Mouse (Mus musculus) midbrain, embryonic 10.5 days (tissue): ENCODE measurements around the gene Nmnat2. TPM values are rescaled to one million over a fixed set of nuclear protein-coding genes. Genes with fewer than 3 reads are reported as not detected.
A peak's percentile ranks its signal among the peaks of the same experiment; 100 is the strongest.
"Not testable (repeated sequence)": the region's sequence is repeated elsewhere in the genome, so short reads cannot be mapped to it uniquely, and the experiment has no call there.

Source experiments
- DNase-seq: peaks from one replicate; pipeline ENCODE4 v3.0.0-alpha.2; 2017; ENCODE audit warnings: low spot score
- H3K27ac ChIP-seq: fragments of 300-500 bp; sonication (generic); replicated peaks from 2 replicates; pipeline ENCODE4 v1.5.1; 2016; ENCODE audit warnings: mild to moderate bottlenecking
- H3K27me3 ChIP-seq: fragments of 300-500 bp; sonication (generic); 2 replicates; pipeline ENCODE4 v1.6.1; 2016; ENCODE audit warnings: low read depth, mild to moderate bottlenecking; ENCODE audit not compliant: poor library complexity, severe bottlenecking
- H3K36me3 ChIP-seq: fragments of 300-500 bp; sonication (generic); 2 replicates; pipeline ENCODE4 v1.6.1; 2016; ENCODE audit warnings: mild to moderate bottlenecking, moderate library complexity
- H3K4me1 ChIP-seq: fragments of 300-500 bp; sonication (generic); 2 replicates; pipeline ENCODE4 v1.6.1; 2016
- H3K4me3 ChIP-seq: fragments of 300-500 bp; sonication (generic); 2 replicates; pipeline ENCODE4 v1.5.1; 2016; ENCODE audit warnings: mild to moderate bottlenecking, moderate library complexity
- H3K9me3 ChIP-seq: fragments of 300-500 bp; sonication (generic); replicated peaks from 2 replicates; pipeline ENCODE4 v1.6.1; 2016; ENCODE audit warnings: mild to moderate bottlenecking
- WGBS: fragments of 180-500 bp; shearing (Covaris S2); methylation state at CpG from one replicate; pipeline ENCODE4 v1.1.7; 2016; 5-methylcytosine and 5-hydroxymethylcytosine counted together
- polyA plus RNA-seq: library from polyadenylated mRNA; unstranded; fragments of >200 nt; fragmentation: Nextera tagmentation; extraction: Ambion mirVana; gene quantifications from 2 replicates; pipeline ENCODE4 v1.2.1, GENCODE M21; 2016

Gene Nmnat2
- polyA plus RNA-seq, 1 experiment from 2014 or later: 10.5 TPM

DNA sequence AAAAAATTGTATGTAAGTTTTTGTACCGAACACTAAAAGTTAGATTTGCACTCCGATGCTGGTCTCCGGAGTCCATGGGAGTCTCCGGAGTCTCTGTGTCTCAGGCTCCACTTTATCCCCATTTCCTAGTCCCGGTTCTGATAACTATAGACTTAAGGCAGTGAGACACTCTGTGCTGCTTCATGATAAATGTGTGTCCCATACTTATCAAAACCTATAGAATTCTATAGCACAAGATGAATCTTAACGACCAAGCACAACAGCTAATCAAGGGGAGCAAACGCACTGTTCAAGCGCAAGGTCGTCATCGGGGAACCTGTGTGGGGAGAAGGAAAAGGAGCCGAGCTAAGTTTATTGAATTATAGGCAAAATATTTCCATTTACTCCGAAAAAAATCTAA, 117.2 kb downstream of the Nmnat2 start:
- Histone ChIP-seq H3K36me3 (no peaks in the 10 kb centered on the region), H3K9me3 (no peaks in the 10 kb centered on the region), H3K27me3 (peaks cover 69% of the 10 kb centered on the region), H3K4me3 (no peak overlapping the region), H3K27ac (no peak overlapping the region), H3K4me1 (peaks cover 37% of the 10 kb centered on the region)
- no peak for DNase-seq
- 41% methylated on average over 12 of the region's 12 CpGs for WGBS

DNA sequence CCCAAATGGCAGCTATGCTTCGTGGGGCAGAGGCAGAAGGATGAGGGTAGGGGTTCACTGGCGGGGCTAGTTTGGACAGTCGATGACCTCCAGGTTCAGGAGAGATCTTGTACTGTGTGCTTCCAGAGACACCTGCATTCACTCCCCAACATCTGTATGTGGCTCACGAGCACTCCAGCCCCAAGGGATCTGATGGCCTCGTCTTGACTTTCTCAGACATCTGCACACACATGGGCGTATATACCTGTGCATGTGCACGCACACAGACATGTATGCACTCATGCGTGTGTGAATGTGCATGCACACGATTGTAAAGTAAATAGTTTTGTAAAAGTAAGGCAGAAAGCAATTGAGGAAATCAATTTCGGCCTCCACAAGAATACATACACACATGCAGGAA, 117.9 kb downstream of the Nmnat2 start:
- Histone ChIP-seq H3K36me3 (no peaks in the 10 kb centered on the region), H3K27ac (no peak overlapping the region), H3K9me3 (no peaks in the 10 kb centered on the region), H3K4me1 (peaks cover 37% of the 10 kb centered on the region), H3K27me3 (peaks cover 76% of the 10 kb centered on the region), H3K4me3 (peak overlapping the region; percentile 22; the same call in 1 of the 2 replicates)
- no peak for DNase-seq
- 39% methylated on average over 10 of the region's 10 CpGs for WGBS

DNA sequence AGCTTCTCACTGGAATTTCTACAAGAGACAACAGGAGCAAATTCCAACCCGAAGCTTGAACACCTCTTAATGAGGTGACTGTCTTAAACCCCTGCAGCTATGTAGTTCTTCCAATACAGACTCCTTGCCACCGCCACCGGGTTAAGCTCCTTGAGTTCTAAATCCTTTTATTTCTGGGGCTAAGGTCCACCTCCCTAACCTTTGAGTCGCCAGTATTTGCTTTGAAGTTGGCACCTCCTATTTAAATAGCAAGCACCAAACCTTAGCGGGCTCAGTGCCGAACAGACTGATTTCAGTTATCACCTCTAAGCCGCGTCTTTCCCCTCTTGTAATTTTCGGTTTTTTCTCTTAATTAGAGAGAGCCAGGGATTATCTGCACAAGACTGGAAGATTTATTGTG, 118.6 kb downstream of the Nmnat2 start:
- 5% methylated on average over 9 of the region's 9 CpGs for WGBS
- peaks cover 37% of the 10 kb centered on the region for H3K4me1 ChIP-seq
- DNase-seq: no peak
- H3K36me3 ChIP-seq: no peaks in the 10 kb centered on the region
- H3K27me3 ChIP-seq: peaks cover 76% of the 10 kb centered on the region
- peak overlapping the region; percentile 14 for H3K4me3 ChIP-seq
- no peak overlapping the region for H3K27ac ChIP-seq
- no peaks in the 10 kb centered on the region for H3K9me3 ChIP-seq

DNA sequence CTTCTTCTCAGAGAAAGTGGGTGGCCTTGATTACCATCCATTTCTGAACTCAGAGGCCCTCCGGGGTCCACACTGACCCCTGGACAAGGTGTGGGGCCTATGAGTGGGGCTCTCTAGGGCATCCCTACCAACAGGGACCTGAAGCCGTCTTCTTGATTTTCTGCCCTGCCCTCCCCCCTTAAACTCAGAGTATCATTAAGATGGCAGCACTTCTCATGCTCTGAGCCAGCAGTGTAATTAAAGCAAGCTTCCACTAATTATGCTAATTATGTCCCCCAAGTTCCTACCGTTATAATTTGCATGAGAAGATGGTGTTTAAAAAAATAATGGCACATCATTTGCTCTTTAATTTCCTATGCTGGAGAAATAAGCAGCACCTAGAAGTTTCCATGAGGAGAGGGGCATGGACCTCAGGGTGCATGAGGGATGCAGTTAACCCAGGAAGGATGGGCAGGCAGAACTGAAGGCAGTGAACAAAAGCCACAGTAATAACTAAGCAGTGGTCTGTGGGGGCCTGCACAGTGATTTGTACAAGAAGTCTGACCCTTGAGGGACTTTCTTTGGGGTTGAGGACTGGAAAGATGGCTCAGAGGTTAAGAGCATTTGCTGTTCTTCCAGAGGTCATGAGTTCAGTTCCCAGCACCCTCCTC, 120.4 kb downstream of the Nmnat2 start:
- H3K27me3 ChIP-seq: peaks cover 74% of the 10 kb centered on the region
- no peaks in the 10 kb centered on the region for H3K9me3 ChIP-seq
- no peak overlapping the region for H3K4me3 ChIP-seq
- no peak for DNase-seq
- WGBS: 80% methylated on average over 3 of the region's 3 CpGs
- H3K4me1 ChIP-seq: peaks cover 37% of the 10 kb centered on the region
- H3K36me3 ChIP-seq: no peaks in the 10 kb centered on the region
- no peak overlapping the region for H3K27ac ChIP-seq

DNA sequence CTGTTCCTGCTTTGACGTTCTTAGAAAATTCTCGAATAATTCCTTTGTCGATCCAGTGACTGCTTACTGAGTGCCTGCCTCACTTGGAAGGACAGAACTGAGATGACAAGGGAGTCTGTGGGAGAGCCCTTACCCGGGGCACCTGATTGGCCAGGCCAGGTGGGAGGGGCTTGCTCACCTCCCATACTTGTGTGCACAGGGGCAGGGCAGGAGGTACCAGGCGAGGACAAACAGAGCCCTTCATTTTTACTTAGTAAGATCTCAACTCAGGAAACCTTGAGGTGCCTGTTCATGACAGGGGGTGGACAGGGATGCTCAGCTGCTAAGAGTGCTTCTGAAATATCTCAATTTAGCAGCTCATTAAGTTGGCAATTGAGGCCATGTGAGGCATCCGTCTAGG, 121.2 kb downstream of the Nmnat2 start:
- no peaks in the 10 kb centered on the region for H3K36me3 ChIP-seq
- H3K27me3 ChIP-seq: peaks cover 67% of the 10 kb centered on the region
- no peak overlapping the region for H3K4me3 ChIP-seq
- H3K9me3 ChIP-seq: no peaks in the 10 kb centered on the region
- no peak for DNase-seq
- H3K4me1 ChIP-seq: peaks cover 37% of the 10 kb centered on the region
- 62% methylated on average over 6 of the region's 6 CpGs for WGBS
- no peak overlapping the region for H3K27ac ChIP-seq

DNA sequence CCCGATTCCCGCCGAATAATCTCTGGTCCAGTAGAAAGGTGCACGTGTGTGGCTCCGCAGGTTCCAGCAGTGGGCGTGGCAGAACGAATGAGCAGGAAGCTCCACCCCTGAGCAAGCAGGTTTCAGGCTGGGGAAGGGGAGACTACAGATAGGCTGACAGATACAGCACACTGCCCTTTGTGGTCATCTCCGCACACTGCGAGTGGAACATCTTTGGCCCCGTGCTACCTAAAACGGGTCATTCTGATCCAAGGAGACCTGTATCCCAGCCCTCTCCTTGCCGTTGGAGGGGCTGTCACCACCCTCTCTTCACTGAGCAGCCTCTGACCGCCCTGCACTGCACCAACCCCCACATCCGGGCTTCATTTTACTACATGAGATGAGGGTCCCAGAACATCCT, 128.4 kb downstream of the Nmnat2 start:
- not testable (repeated sequence) for H3K36me3 ChIP-seq, H3K27me3 ChIP-seq, DNase-seq, H3K4me3 ChIP-seq, H3K9me3 ChIP-seq, H3K4me1 ChIP-seq, H3K27ac ChIP-seq
- WGBS: 78% methylated on average over 9 of the region's 14 CpGs

DNA sequence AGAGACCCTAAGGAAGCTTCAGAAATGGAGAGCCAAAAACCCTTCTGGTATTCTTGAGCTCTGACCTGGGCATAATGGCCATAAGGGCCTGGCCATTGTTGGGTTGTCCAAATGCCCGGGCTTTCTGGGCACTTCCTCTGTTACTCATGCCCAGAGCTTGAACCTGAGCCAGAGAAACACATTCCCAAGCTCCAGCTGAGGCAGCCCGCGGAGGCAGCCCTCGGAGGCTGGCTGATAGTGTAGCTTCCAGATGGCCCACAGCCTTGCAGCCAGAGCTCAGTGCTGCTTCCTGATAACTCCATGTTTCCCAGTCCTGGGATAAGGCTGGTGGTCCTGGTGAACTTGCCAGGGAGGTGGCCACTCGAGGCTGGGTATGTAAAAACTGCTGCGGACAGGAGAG, 129.4 kb downstream of the Nmnat2 start:
- Histone ChIP-seq H3K27me3 (no peaks in the 10 kb centered on the region), H3K4me3 (no peak overlapping the region), H3K9me3 (peaks cover 3% of the 10 kb centered on the region; the same call in 1 of the 2 replicates), H3K27ac (no peak overlapping the region), H3K36me3 (0 out of 2 replicates have a peak, but pooled peaks cover 6% of the 10 kb centered on the region), H3K4me1 (peaks cover 9% of the 10 kb centered on the region)
- DNase-seq: no peak
- WGBS: 82% methylated on average over 6 of the region's 6 CpGs

DNA sequence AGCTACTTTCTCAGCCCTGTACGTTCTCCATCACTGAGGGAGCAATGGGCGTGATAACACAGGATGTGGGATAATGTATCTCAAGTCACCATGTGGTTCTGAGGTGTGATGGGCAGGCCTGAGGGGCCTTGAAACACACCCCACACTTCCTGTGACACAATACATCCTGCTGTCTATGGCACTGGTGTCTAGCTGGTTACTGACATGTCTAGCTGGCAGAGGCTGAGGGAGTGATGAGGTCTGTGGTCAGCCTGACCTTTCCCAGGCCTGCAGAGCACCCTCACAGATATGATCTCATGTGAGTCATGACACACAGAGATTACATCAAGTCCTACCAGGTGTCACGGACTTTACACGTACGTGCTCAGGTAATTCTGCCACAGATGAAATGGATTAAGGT, 130.4 kb downstream of the Nmnat2 start:
- Histone ChIP-seq H3K4me1 (peaks cover 9% of the 10 kb centered on the region), H3K4me3 (no peak overlapping the region), H3K36me3 (0 out of 2 replicates have a peak, but pooled peaks cover 6% of the 10 kb centered on the region), H3K27me3 (no peaks in the 10 kb centered on the region), H3K9me3 (peaks cover 3% of the 10 kb centered on the region; the same call in 1 of the 2 replicates), H3K27ac (no peak overlapping the region)
- no peak for DNase-seq
- 80% methylated on average over 5 of the region's 5 CpGs for WGBS

DNA sequence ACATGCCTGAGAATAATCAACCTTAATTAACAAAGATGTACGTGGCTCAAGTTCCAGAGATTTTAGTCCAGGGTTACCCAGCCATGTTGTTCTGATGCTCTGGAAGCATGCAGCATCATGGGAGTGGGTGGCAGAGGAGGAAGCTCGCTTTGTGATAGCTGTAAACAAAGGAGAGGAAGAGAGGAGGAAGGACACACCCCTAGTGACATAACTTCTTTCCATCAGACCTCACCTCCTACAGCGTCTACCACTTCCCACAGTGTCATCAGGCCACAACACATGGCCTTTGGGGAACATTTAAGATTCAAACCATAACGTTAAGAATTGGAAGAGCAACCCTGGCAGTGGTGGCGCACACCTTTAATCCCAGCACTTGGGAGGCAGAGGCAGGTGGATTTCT, 133.0 kb downstream of the Nmnat2 start:
- Histone ChIP-seq H3K27me3 (0 out of 2 replicates have a peak, but pooled peaks cover 8% of the 10 kb centered on the region), H3K27ac (no peak overlapping the region), H3K36me3 (0 out of 2 replicates have a peak, but pooled peaks cover 6% of the 10 kb centered on the region), H3K4me3 (no peak overlapping the region), H3K4me1 (peaks cover 26% of the 10 kb centered on the region), H3K9me3 (peaks cover 3% of the 10 kb centered on the region; the same call in 1 of the 2 replicates)
- WGBS: 88% methylated on average over 5 of the region's 5 CpGs
- DNase-seq: no peak

DNA sequence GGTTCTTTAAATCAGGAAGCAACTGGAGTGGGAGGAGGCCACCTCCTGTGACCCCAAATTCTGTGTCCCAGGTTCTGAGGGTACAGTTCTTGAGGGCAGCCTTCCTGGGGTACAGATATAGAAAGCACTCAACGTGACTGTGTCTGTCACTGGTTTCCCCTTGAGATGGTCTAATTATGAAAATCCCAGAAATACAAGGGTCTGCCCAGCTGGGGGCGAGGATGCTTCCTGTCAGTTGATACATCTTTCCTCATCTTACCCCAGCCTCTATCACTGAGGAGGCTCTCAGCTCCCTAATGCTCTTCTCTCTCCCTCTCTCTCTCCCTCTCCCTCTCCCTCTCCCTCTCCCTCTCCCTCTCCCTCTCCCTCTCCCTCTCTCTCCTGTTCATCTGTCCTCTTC, 135.3 kb downstream of the Nmnat2 start:
- Histone ChIP-seq H3K4me3 (no peak overlapping the region), H3K36me3 (no peaks in the 10 kb centered on the region), H3K4me1 (peaks cover 40% of the 10 kb centered on the region), H3K27ac (0 out of 2 replicates have a peak overlapping the region, but pooled peaks have one; percentile 6), H3K27me3 (peaks cover 25% of the 10 kb centered on the region; the same call in 1 of the 2 replicates), H3K9me3 (no peaks in the 10 kb centered on the region)
- DNase-seq: no peak
- 88% methylated on average over 2 of the region's 2 CpGs for WGBS

DNA sequence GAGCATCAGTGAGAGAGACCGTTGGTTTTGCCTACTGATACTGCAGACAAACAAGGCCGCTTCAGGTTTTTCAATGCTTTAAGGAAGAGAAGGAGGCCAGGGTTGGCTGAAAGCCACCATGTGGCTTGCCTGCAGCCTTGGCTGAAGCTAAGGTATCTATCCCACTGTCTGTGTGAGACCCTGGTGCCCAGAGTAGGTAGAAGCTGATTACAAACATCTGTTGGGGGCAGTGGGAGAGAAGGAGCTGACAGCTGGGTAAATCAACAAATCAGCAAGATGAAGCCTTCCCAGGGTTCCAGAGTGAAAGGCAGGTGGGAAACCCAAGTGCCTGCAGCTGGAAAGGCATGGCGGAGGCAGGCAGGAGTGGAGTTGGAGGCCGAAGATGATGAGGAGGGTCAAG, 136.0 kb downstream of the Nmnat2 start:
- H3K27ac ChIP-seq: 0 out of 2 replicates have a peak overlapping the region, but pooled peaks have one; percentile 1
- WGBS: 81% methylated on average over 4 of the region's 4 CpGs
- H3K9me3 ChIP-seq: no peaks in the 10 kb centered on the region
- no peak overlapping the region for H3K4me3 ChIP-seq
- H3K27me3 ChIP-seq: peaks cover 29% of the 10 kb centered on the region
- no peaks in the 10 kb centered on the region for H3K36me3 ChIP-seq
- DNase-seq: no peak
- peaks cover 41% of the 10 kb centered on the region for H3K4me1 ChIP-seq

DNA sequence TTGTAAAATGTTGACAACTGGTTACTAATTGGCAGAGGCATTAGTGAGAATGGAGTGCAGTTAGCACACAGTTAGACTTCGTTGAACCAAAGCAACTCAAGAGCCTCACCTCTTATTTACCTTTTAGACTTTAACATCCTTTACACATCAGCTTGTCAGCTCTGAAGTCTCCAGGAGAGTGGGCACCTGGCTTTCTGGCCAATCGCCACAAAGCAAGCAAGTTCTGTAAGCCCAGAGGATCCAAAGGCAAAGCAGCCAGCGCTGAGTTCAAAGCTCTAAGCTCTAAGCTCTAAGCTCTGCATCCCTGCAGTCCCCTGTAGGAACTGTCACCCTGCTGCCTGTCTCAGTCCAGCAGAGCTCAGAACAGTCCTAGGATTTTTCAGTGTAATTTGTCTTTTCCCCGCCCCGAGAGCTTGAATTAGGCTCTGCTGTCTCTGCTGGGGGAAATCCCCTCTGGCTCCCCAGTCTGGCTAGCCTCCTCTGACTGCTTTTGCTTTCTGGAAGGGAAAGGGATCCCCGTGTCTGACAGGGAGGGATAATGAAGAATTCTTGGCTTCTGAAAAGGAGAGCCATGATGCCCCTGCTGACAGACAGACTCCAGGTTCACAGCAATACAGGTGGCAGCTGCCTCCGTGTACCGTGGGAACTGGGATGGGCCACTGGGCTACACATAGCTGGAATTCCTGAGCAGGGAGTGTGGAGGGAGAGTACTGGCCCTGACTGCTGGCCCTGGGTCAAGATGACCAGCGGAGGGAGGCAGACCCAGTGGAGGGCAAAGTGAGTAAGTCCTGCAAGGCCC, 136.8 kb downstream of the Nmnat2 start:
- Histone ChIP-seq H3K36me3 (no peaks in the 10 kb centered on the region), H3K9me3 (no peaks in the 10 kb centered on the region), H3K27ac (peak overlapping the region; percentile 70), H3K27me3 (peaks cover 29% of the 10 kb centered on the region), H3K4me3 (no peak overlapping the region), H3K4me1 (peaks cover 42% of the 10 kb centered on the region)
- no peak for DNase-seq
- WGBS: 37% methylated on average over 9 of the region's 9 CpGs
